Mouse (Mus musculus) gastrocnemius, adult 8-10 months (tissue): ENCODE measurements around the gene Dzank1. TPM values are rescaled to one million over a fixed set of nuclear protein-coding genes. Genes with fewer than 3 reads are reported as not detected.

ENCODE experiments used
- DNase-seq, 2 experiments: peaks; one replicate each; pipeline ENCODE4 v3.0.0; 2022; ENCODE audit warnings: low spot score in 2 of 2
- total RNA-seq, 4 experiments: library from RNA; stranded (reverse); gene quantifications; 2 replicates each; pipeline ENCODE4 v1.2.4; 2022

Dzank1 gene
- total RNA-seq, result under 1 TPM; 0.29 to 0.73 (median 0.35) TPM

- peak; percentile 96 for DNase-seq
Measured at GRCm38 (mm10) chr2:144526981-144527820, at the start of gene Dzank1, which contains the start of gene Polr3f. Dzank1 (minus strand) TSS chr2:144527414. Polr3f (plus strand) TSS chr2:144527718.

GRCm38 (mm10) chr2:144555820-144556552 lies 28.8 kb upstream of the Dzank1 start, which contains the start of gene Sec23b:
Sec23b (plus strand) TSS chr2:144556229.
- peak; percentile 92 for DNase-seq

- DNase-seq, result no peak
Measured at GRCm38 (mm10) chr2:144555286-144555819, 28.1 kb upstream of the Dzank1 start.

GRCm38 (mm10) chr2:144553905-144554304 lies 26.7 kb upstream of the Dzank1 start:
- no peak for DNase-seq

- peak in 1 of 2 experiments; percentile 24 for DNase-seq
Measured at GRCm38 (mm10) chr2:144550529-144550928, 23.3 kb upstream of the Dzank1 start, which contains the start of gene Rbbp9. Rbbp9 (minus strand) TSS chr2:144550869.

- DNase-seq, result no peak
Measured at GRCm38 (mm10) chr2:144547559-144547958, 20.3 kb upstream of the Dzank1 start.

- no peak for DNase-seq
Measured at GRCm38 (mm10) chr2:144545481-144545880, 18.3 kb upstream of the Dzank1 start.

- DNase-seq, result no peak
Measured at GRCm38 (mm10) chr2:144545061-144545460, 17.8 kb upstream of the Dzank1 start.

GRCm38 (mm10) chr2:144544630-144545029 lies 17.4 kb upstream of the Dzank1 start:
- DNase-seq, result no peak

GRCm38 (mm10) chr2:144543670-144544069 lies 16.5 kb upstream of the Dzank1 start:
- DNase-seq, result no peak

- no peak for DNase-seq
Measured at GRCm38 (mm10) chr2:144541246-144541645, 14.0 kb upstream of the Dzank1 start.

GRCm38 (mm10) chr2:144537123-144537522 lies 9.9 kb upstream of the Dzank1 start:
- no peak for DNase-seq

GRCm38 (mm10) chr2:144527821-144528174 lies 584 bp upstream of the Dzank1 start:
- DNase-seq, result no peak

GRCm38 (mm10) chr2:144525856-144526255 lies 1.4 kb downstream of the Dzank1 start:
- no peak for DNase-seq

- DNase-seq, result no peak
Measured at GRCm38 (mm10) chr2:144519772-144520171, 7.4 kb downstream of the Dzank1 start.

- DNase-seq, result no peak
Measured at GRCm38 (mm10) chr2:144514619-144515018, 12.6 kb downstream of the Dzank1 start.

GRCm38 (mm10) chr2:144502134-144502533 lies 25.1 kb downstream of the Dzank1 start:
- no peak for DNase-seq

- DNase-seq, result no peak
Measured at GRCm38 (mm10) chr2:144489342-144489741, 37.9 kb downstream of the Dzank1 start.

GRCm38 (mm10) chr2:144487476-144487875 lies 39.7 kb downstream of the Dzank1 start:
- DNase-seq, result no peak

GRCm38 (mm10) chr2:144485439-144485838 lies 41.8 kb downstream of the Dzank1 start:
- no peak for DNase-seq

GRCm38 (mm10) chr2:144484084-144484483 lies 43.1 kb downstream of the Dzank1 start:
- DNase-seq, result no peak

GRCm38 (mm10) chr2:144479421-144479820 lies 47.8 kb downstream of the Dzank1 start:
- no peak for DNase-seq
